8 mouse cellular contexts compared by ENCODE assay signal in the genomic region with DNA sequence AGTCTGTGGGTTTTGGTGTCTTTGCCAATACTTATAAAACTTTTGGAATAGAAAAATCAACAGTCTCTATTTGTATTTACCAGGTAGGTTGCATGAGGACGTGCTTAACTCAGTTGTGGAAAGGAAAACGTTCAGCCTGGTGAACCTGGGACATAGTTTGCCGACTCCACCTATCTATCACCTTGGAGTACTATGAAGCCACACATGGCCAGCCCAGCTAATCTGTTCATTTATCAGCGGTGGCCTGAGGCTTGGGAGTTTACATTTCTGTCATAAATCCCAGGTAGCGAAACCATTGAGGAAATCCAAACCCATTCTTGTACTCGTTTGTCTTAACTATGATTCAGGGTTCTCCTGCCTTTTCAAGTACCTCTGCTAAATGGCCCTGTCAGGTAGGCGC. TPM values are rescaled to one million over a fixed set of nuclear protein-coding genes. Genes with fewer than 3 reads are reported as not detected.
A peak's percentile ranks its signal among the peaks of the same experiment; 100 is the strongest.
DNase-seq lines count a peak whose midpoint lies in the region; ATAC-seq lines count a peak whose summit lies in the region.

A gene (plus strand): TSS at position 318 of the 400 bp plus-strand sequence.

- H3K27ac ChIP-seq in neural tube, embryonic 11.5 days (ENCODE audit: low read depth, low read length) = 0 out of 2 replicates have a peak within 1 kb of the TSS, but pooled peaks have one; percentile 14
- peak within 1 kb of the TSS; percentile 65 for H3K27ac ChIP-seq in embryonic facial prominence, embryonic 13.5 days
- peak within 1 kb of the TSS; percentile 68 to 70 for H3K27ac ChIP-seq in heart, embryonic 14.5 days (replicated peaks in 1 of 2; ENCODE audit: control insufficient read depth in 1 of 2, insufficient read depth in 1 of 2, low read depth in 2 of 2, low read length in 2 of 2)

- H3K4me1 ChIP-seq in neural tube, embryonic 11.5 days (ENCODE audit: control insufficient read depth, insufficient read depth, low read length) = peaks cover 9% of the 10 kb centered on the region
- peaks cover 10% of the 10 kb centered on the region for H3K4me1 ChIP-seq in embryonic facial prominence, embryonic 13.5 days
- peaks cover 4 to 9% of the 10 kb centered on the region in 2 experiments; a peak in 3 of 4 replicates for H3K4me1 ChIP-seq in heart, embryonic 14.5 days (ENCODE audit: control insufficient read depth in 2 of 2, insufficient read depth in 2 of 2, low read length in 2 of 2)

- H3K4me2 ChIP-seq in neural tube, embryonic 11.5 days (ENCODE audit: low read depth) = peak within 1 kb of the TSS; percentile 92
- peak within 1 kb of the TSS; percentile 97 for H3K4me2 ChIP-seq in embryonic facial prominence, embryonic 13.5 days
- peak within 1 kb of the TSS; percentile 80 for H3K4me2 ChIP-seq in heart, embryonic 14.5 days (ENCODE audit: low read length)

- 84% methylated on average over 7 of the region's 7 CpGs for whole genome bisulfite sequencing in neural tube, embryonic 11.5 days
- WGBS in embryonic facial prominence, embryonic 13.5 days = 79% methylated on average over 7 of the region's 7 CpGs
- WGBS in heart, embryonic 14.5 days = 83% methylated on average over 7 of the region's 7 CpGs

- no peak for ATAC-seq in neural tube, embryonic 11.5 days (ENCODE audit: insufficient read depth, low FRiP score, low TSS enrichment)
- ATAC-seq in embryonic facial prominence, embryonic 13.5 days (ENCODE audit: insufficient number of reproducible peaks, insufficient read depth, low FRiP score, low TSS enrichment, low read depth) = no peak
- ATAC-seq in heart, embryonic 14.5 days (ENCODE audit: insufficient number of reproducible peaks, insufficient read depth, low FRiP score, low read depth) = no peak
- ATAC-seq in monocyte, adult 5-6 weeks (replicated peaks; ENCODE audit: insufficient number of reproducible peaks, low FRiP score, low TSS enrichment, poor library complexity, severe bottlenecking) = no peak

- peak within 1 kb of the TSS; percentile 47 for H3K4me3 ChIP-seq in neural tube, embryonic 11.5 days (ENCODE audit: low read depth, low read length)
- peak within 1 kb of the TSS; percentile 65 for H3K4me3 ChIP-seq in embryonic facial prominence, embryonic 13.5 days
- peak within 1 kb of the TSS; percentile 65 to 81 for H3K4me3 ChIP-seq in heart, embryonic 14.5 days (ENCODE audit: control insufficient read depth in 1 of 2, insufficient read depth in 1 of 2, low read depth in 1 of 2, low read length in 2 of 2)

- H3K9ac ChIP-seq in neural tube, embryonic 11.5 days (ENCODE audit: low read length) = peak within 1 kb of the TSS; percentile 64
- H3K9ac ChIP-seq in embryonic facial prominence, embryonic 13.5 days = peak within 1 kb of the TSS; percentile 83
- peak within 1 kb of the TSS; percentile 85 for H3K9ac ChIP-seq in heart, embryonic 14.5 days (ENCODE audit: low read length)

- H3K36me3 ChIP-seq in neural tube, embryonic 11.5 days (ENCODE audit: control insufficient read depth, insufficient read depth, low read length) = no peaks in the 10 kb centered on the region
- no peaks in the 10 kb centered on the region for H3K36me3 ChIP-seq in embryonic facial prominence, embryonic 13.5 days
- no peaks in the 10 kb centered on the region for H3K36me3 ChIP-seq in heart, embryonic 14.5 days (ENCODE audit: control insufficient read depth, insufficient read depth, low read length)

- peak; percentile 12 for DNase-seq in neural tube, embryonic 11.5 days (ENCODE audit: low spot score)
- DNase-seq in neural tube, embryonic 10.5 days (ENCODE audit: extremely low spot score, low spot score) = no peak
- DNase-seq in left cerebral cortex, postnatal 14 days (ENCODE audit: low spot score in 2 of 2) = no peak
- DNase-seq in cerebellum, postnatal 10 days = no peak
- DNase-seq in spleen, postnatal 14 days (ENCODE audit: low spot score in 2 of 2) = no peak

- no peaks in the 10 kb centered on the region for H3K27me3 ChIP-seq in neural tube, embryonic 11.5 days (ENCODE audit: control insufficient read depth, insufficient read depth, low read length)
- H3K27me3 ChIP-seq in embryonic facial prominence, embryonic 13.5 days = no peaks in the 10 kb centered on the region
- no peaks in the 10 kb centered on the region for H3K27me3 ChIP-seq in heart, embryonic 14.5 days (ENCODE audit: control insufficient read depth, insufficient read depth, low read length)

- intact Hi-C loops in left cerebral cortex, postnatal 14 days (cut with DNase I) = no loop called here

- no peaks in the 10 kb centered on the region for H3K9me3 ChIP-seq in neural tube, embryonic 11.5 days (ENCODE audit: control insufficient read depth, low read length)
- H3K9me3 ChIP-seq in embryonic facial prominence, embryonic 13.5 days = no peaks in the 10 kb centered on the region; the same call in 1 of the 2 replicates
- H3K9me3 ChIP-seq in heart, embryonic 14.5 days (ENCODE audit: control insufficient read depth, low read length) = no peaks in the 10 kb centered on the region

RNA-seq across cellular contexts. Expression of the gene that starts here (rescaled TPM):
- polyA plus RNA-seq in neural tube, embryonic 11.5 days (2014; fragmentation: Nextera tagmentation; extraction: Ambion mirVana) = 14.0 and 14.3 TPM in 2 replicates
- 14.0 and 16.1 TPM in 2 replicates for polyA plus RNA-seq in embryonic facial prominence, embryonic 13.5 days (2015; fragmentation: Nextera tagmentation; extraction: Ambion mirVana)
- 42.2 and 43.7 TPM in 2 replicates for polyA plus RNA-seq in heart, embryonic 14.5 days (2014; fragmentation: Nextera tagmentation; extraction: Ambion mirVana)
- 10 to 100 TPM; 22.6 to 24.8 TPM for total RNA-seq in left cerebral cortex, postnatal 14 days (2021)
- 248 to 540 TPM (median 441 TPM) in 3 replicates for total RNA-seq in monocyte, adult 5-6 weeks (2017)

Comparison
In these comparisons a context has a peak if more than half of its experiments do, and no peak if none do; other contexts are left out.
1. H3K27ac ChIP-seq: peak in every context shown above with its lines; median percentile 69 in heart, embryonic 14.5 days; 65 in embryonic facial prominence, embryonic 13.5 days; 14 in neural tube, embryonic 11.5 days.